Mouse (Mus musculus) lung, postnatal 14 days (tissue): ENCODE results near the gene Etv5.

Source experiments
- DNase-seq: peaks from one replicate; pipeline ENCODE4 v3.0.0; 2021

Gene Etv5

GRCm38 (mm10) chr16:22439499-22440177 lies at the start of gene Etv5:
Gene Etv5, minus strand, starts transcription at chr16:22439719.
- peak; percentile 97 for DNase-seq

GRCm38 (mm10) chr16:22483900-22484299 lies 44.4 kb upstream of the Etv5 start:
- DNase-seq = no peak

GRCm38 (mm10) chr16:22479322-22479721 lies 39.8 kb upstream of the Etv5 start:
- DNase-seq = no peak

DNA sequence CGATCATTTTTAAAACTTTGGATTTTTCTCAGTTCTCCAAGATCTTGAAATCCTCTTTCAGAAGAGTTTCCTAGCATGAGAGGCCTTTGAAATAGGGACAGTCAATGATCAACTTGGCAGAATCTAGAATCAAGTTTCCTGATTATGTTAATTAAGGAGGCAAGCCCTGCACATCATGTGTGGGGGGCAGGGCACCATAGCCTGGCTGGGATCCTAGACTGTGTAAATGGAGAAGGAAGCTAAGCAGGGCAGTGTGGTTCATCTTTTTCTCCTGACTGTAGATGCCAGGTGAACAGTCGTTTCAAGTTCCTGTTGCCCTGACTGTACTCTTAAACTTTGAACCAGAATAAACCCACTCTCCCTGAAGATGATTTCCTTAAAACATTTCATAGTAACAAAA lies 32.2 kb upstream of the Etv5 start:
- DNase-seq = no peak

GRCm38 (mm10) chr16:22469385-22469784 lies 29.9 kb upstream of the Etv5 start:
- no peak for DNase-seq

DNA sequence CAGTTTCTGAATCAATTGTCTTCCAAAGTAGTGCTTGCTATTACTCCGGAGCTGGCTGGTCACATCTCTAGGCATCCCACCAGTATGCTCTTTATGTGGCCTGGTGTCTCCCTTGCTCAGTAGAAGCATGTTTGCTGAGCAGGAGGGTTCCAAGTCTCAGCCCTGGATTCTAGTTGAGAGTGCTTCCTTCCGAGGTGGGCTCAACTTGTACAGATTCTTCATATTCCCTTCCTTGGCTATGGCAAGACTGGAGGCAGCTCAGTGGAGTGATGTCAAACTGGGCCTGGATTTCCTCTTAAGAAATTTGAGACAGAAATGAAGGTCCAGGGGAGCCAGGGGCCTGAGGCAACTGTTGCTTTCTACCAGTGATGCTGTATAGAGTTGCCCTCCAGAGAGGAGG lies 27.6 kb upstream of the Etv5 start:
- DNase-seq = no peak

DNA sequence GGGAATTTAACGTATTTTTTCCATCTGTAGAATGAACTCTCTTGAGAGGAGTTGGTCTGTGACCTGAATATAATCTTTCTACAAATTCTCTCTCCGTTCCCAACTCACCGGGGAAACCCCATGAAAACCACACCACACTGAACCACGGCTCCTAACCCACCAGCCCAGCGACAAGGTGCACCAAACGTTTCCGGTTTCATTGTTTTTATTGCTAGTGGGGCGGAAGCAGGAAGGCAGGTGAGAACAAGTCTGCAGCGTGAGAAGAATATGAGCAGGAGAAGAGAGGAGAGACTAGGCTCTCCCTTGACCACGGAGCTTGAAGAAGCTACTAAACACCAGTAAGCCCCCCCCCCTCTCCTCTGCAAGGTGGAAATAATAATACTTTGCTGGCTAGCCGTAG lies 26.9 kb upstream of the Etv5 start:
- no peak for DNase-seq

GRCm38 (mm10) chr16:22462220-22462619 lies 22.7 kb upstream of the Etv5 start:
- no peak for DNase-seq

DNA sequence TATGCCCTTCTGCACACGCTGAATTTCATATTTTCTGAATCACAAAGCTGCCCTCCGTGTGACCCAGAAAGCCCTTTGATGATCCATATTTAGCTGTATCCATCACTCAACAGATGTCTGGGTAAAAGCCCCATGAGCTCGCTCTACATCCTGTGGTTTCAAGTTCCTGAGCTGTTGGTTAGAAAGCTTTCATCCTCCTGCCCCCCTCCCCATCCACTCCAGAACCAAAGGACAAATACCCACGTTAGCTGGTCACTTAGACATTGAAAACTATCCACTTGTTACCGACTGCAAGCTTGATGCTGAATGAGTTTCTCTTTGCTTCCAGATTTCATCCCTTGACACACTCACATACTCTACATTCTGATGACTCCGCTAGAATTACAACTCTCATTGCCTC lies 22.2 kb upstream of the Etv5 start:
- no peak for DNase-seq

DNA sequence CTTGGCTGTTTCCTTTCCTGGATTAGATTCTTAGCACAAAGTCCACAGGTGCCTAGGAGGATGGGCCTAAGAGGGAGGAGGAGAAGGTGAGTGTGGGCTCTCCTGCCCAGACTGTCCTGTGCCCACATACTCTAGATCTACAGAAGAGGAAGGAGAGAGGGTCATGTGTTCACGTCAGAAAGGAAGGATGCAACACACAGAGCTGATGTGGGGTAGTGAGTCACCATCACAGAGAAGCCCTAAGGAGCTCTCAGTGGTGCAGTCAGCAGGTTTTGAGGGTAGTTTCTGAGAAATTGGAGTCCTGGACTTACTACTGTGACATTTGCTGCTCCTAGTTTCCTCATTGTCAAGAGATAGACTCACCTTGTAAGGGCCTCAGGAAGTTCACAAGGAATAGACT lies 21.4 kb upstream of the Etv5 start:
- no peak for DNase-seq

- peak; percentile 45 for DNase-seq
Measured at GRCm38 (mm10) chr16:22452082-22452481, 12.6 kb upstream of the Etv5 start.

DNA sequence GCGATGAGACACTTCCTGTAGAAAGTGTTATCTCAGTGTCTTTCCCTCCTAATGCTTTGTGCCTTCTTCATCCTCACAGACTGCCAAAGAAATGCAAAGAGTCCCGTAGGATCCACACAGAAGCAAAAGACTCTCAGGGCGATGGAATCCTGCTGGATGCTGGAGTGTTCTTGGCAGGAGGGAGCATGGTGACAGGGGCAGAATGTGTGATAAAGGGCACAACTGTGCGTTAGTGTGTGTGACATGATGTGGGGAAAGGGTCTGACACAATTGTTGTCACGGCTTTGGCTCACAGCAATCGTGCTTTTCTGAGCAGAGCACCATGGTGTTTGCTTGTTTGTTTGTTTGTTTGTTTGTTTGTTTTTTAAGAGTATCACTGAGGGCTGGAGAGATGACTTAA lies 8.6 kb upstream of the Etv5 start:
- no peak for DNase-seq

- no peak for DNase-seq
Measured at GRCm38 (mm10) chr16:22444786-22445185, 5.3 kb upstream of the Etv5 start.

GRCm38 (mm10) chr16:22442202-22442601 lies 2.7 kb upstream of the Etv5 start:
- no peak for DNase-seq

- peak; percentile 33 for DNase-seq
Measured at GRCm38 (mm10) chr16:22441317-22441716, 1.8 kb upstream of the Etv5 start.

GRCm38 (mm10) chr16:22440269-22440668 lies 750 bp upstream of the Etv5 start:
- DNase-seq = peak; percentile 46

DNA sequence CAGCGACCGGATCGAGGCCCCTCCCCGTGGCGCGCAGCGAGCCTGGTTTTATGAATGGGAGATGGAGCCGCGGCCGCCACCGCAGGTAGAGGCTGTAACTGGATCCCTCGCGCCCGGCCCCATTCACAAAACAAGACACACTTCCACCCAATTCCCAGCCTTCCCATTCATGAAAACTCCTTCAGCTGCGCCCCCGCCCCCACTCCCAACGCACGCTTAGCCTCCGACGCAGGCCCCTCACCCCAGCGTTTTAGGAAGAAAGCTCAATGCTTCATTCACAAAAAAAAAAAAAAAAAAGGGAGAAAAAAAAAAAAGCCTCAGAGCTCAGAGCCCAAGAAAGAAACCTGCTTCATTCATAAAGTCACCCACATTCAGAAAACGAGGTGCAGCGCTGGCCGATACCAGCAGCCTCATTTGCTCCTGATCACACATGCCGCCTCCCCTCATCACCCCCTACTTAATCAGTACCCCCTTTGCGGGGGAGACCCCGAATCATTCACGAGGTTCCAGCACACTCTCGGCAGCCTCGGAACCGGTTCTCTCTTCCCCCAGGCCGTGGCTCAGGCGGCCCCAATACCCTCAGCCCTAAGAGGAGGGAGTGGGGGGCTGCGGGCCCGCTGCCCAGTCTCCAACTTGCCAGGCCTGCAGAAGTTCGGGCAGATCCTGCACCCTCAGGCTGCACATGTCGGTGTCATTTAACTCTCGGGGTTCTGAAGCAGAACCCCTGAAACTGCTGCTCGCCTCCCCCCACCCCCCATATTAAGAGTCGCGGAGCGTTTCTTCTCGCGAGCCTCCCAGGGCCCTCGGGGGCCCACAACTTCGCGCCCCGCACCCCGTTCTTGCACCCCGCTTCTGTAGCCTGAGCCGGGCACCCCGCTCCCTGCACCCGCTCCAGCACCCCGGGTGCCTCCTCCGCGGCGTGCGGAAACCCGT lies 812 bp downstream of the Etv5 start:
- DNase-seq = peak; percentile 64

GRCm38 (mm10) chr16:22436106-22436505 lies 3.4 kb downstream of the Etv5 start:
- no peak for DNase-seq

DNA sequence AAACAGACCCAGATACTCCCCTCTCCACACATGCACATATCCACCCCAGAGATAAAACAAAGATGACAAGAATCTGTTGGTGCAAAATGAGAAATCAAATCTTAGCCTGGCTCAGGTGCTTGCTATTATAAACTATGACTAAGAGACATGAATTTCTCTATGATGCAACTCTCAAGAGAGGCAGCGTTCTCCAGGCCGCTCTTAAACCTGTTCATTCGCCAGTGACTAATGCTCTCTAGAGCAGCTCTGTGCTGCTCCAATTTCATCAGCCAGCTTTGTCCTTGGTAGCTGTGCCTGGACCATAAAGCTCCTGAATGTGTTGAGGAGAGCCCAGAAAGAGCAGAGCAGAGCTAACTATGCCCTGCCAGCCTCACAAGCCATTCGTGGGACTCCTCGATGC lies 5.0 kb downstream of the Etv5 start:
- DNase-seq = peak; percentile 23

- DNase-seq = no peak
Measured at GRCm38 (mm10) chr16:22433944-22434343, 5.6 kb downstream of the Etv5 start.

DNA sequence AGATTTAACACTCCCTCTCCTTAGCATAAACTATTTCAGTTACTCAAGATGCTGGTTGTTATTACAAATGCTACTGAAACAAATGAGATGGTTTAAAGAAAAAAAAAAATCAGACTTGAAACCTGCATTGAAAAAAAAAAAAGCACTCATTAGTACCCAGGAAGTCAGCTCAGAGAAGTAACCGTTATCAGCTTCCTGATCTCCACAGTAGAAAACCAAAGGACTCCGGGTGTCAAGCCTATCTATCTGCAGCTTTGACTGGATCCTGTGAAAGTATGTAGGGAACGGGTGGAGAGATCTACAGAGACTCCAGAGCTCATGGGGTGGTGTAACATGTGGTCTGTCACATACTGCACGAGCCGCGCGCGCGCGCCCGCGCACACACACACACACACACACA lies 7.7 kb downstream of the Etv5 start:
- no peak for DNase-seq

- DNase-seq = no peak
Measured at GRCm38 (mm10) chr16:22431335-22431734, 8.2 kb downstream of the Etv5 start.

DNA sequence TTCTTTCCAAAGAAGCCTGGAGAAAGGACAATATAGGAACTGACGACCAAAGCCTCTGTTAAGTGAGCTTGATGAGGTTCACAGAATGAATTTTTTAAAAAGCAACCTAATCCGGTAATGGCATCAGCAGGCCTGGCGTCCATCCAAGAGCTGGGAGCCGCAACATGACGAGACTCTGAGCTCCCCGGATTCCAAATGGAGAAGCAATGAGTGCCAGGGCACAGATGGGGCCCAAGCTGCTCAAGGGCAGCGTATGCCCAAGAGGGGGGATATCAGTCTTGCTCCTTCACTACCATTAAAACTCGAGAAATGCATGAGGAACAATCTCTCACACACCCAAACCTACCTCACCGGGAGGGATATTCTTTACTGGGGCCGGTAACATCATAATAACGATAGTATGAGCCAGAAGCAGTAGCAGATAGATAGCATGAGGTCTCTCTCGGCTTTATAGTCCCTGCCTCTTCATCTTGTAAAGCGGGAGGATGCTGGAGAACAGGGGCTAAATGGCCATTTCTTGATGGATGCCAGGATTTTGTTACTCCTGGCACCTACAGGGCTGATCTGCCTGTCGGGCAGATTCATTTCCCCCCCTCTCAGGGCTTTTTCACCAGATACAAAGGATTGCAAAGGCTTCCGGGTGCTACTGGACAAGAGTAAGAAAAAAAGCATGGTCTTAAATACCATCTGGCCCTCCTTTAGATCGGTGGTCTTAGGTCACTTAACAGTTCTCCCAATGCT lies 9.1 kb downstream of the Etv5 start:
- DNase-seq = peak; percentile 27

DNA sequence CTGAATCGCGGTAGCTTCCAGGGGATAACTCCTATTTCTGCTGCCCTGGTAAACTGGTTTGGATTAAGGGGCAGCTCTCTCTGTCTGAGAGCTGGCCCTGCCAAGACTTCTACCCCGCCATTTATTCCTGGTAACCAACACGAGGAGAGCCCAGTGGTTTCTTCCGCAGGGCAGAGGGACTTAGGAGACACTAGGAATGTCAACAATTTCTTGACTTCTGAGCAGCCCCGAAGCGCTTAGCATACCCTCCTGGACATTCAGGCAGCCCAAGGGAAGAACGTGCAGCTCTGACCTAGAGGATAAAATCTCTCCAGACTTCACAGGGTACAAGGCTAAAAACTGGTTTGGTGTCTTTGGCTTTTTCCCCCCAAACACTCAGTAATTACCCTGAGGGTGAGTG lies 10.1 kb downstream of the Etv5 start:
- DNase-seq = no peak
